Mouse (Mus musculus) testis, postnatal 10 days (tissue): ENCODE results near the gene Gpatch8.
"Not testable (repeated sequence)": the region's sequence is repeated elsewhere in the genome, so short reads cannot be mapped to it uniquely, and the experiment has no call there.

Experiments
- DNase-seq: peaks from one replicate; pipeline ENCODE4 v3.0.0; 2021; ENCODE audit warnings: low spot score

Gene Gpatch8

DNA sequence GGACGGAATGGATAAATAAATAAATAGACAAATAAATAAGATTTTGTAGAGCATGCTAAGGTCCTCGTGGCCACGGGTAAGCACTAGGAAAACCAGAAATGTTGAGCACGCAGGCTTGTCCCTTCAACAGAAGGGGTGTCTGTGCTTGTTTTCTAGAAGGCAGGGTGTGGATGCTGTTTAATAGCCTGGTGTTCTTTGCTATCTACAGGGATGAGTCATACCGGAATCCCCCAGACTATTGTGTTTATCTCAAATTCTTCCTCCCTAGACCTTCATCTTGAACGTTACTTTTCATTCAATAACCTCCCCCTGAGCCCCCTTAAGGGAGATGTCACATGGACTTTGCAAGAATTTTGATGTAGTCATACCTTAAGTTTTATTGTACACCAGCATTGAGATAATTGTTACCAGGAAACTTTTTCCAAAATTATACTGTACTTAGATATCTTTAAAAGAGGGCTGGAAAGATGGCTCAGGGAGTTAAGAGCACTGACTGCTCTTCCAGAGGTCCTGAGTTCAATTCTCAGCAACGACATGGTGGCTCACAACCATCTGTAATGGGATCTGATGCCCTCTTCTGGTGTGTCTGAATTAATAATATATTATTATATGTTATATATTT lies 12.7 kb upstream of the Gpatch8 start:
- DNase-seq: no peak

DNA sequence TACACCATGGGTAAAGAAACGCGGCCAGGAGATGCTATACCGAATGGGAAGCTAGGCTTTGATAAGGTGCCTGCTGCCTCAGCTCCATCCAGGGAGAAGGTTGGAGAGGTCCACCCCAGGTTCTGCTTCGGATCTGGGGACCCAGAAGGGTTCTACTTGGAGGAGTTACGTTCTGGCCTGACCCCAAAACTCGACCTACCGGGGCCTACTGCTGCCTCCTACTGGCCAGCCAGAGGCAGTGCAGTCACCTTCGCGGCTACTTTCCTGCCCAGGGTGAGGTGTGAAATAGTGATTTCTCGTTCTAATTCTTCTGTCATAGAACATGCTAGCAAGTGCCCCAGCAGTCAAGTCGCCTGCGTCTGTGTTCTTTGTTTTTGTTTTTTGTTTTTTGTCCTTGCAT lies 12.0 kb upstream of the Gpatch8 start:
- peak; percentile 64 for DNase-seq

DNA sequence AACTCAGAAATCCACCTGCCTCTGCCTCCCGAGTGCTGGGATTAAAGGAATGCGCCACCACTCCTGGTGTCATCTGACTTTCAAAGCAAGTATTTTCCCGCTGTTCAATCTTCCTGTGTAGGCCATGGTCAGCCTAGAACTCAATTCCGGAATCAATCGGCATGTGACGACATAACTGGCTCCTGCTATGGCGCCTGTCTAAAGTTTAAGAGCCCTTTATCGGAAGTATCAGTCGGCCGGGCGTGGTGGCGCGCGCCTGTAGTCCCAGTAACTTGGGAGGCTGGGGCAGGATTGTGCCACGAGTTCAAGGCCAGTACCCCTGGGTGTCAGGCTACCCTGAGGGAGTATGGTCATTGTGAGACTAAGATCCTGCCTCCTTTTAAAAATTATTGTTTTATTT lies 11.5 kb upstream of the Gpatch8 start:
- DNase-seq: peak; percentile 54

DNA sequence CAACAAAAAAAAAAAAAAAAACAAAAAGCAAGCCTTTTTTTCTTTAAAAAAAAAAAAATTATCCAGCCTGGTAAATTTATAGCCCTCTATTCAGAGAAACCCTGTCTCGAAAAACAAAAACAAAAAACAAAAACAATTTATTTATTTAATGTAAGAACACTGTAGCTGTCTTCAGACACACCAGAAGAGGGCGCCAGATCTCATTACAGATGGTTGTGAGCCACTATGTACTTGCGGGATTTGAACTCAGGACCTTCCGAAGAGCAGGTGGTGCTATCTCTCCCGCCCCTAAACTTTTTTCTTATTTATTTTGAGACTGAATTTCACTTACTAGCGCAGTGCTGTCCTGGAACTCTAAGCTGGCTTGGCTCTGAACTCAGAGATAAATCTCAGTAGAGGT lies 11.0 kb upstream of the Gpatch8 start:
- no peak for DNase-seq

DNA sequence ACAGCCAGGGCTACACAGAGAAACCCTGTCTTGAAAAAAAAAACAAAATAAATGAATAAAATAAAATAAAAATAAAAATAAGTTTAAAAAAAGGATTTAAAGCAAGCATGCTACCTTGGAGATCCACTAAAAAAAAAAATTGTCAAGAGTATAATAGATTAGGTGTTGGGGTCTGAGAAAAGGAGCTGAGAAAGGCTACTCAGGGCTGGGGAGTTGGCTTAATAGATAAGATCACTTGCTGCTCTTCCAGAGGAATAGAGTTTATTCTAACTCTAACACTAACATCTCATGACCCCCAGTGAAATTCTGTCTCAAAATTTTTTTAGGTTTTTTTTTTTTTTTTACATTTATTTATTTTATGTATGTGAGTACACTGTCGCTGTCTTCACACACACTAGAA lies 10.1 kb upstream of the Gpatch8 start:
- no peak for DNase-seq

DNA sequence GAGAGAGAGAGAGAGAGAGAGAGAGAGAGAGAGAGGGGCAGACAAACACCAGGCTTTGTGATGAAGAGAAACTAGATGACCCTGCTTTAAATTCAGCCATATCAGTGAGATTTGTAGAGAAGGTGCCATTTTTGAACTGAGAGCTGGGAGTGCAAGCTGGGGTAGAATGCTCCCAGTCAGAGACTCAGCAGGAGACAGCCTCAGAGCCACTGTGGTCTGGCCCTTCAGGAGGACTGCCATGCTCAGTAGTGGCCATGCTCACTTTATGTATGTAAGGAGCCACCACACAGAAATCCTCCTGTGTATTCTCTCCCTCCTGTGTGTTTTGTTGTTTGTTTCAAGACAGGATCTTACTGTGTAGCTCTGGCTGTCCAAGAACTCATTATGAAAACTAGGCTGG lies 9.5 kb upstream of the Gpatch8 start:
- DNase-seq: no peak

DNA sequence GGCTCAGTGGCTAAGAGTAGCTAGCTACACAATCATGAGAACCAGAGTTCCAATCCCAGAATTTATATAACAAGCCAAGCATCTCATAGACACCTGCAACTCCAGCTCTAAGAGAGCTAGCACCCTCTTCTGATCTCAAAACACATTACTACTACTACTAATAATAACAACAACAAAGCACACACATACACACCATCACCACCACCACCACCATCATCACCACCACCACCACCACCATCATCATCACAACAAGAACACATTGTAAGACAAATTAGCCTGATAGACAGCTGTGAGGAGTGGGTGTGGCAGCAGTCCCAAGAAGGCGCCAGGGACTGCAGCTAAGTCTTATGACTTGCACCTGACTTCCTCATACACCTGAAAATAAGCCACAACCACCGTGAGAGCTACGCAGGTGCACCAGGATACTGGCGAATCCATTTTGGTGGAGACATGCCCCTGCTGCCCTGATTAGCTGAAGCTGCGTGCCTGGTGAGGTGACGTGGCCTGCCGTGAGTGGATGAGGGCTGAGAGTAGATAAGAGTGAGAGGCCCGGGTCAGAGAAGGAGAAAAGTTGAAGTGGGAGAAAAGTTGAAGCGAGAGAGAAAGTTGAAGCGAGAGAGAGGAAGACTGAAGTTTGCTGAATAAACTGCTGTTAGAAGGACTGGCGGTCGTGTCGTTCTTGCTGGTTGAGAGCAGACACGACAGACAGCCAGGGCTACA lies 8.9 kb upstream of the Gpatch8 start:
- DNase-seq: not testable (repeated sequence)

DNA sequence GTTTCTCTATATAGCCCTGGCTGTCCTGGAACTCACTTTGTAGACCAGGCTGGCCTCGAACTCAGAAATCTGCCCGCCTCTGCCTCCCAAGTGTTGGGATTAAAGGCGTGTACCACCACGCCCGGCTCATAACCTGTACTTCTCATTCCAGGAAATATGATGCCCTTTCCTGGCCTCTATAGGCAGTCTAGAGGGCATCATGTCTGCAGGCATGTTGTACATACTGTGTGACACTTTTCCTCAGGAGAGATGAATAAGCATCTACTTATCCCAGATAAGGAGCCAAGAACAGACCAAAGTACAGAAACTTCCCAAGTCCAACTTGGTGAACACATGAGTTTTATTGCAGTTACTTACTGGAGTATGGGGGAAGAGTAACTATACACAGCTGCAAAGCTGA lies 2.5 kb upstream of the Gpatch8 start:
- DNase-seq: no peak

DNA sequence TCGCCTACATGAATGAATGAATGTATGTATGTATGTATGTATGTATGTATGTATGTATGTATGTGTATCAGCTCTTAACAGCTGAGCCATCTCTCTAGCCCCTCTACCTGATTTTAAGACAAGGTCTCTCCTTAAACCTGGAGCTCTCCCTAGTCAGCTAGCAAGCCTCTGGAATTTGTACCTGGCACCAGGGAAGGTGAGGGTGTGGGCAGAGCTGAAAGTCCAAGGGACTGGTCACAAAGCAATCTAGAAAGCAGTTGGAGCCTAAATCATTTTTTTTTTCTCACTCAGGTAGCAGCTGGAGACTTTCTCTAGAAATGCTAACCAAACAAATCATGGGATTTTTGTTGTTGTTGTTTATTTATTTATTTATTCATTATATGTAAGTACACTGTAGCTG lies 1.2 kb upstream of the Gpatch8 start:
- no peak for DNase-seq

DNA sequence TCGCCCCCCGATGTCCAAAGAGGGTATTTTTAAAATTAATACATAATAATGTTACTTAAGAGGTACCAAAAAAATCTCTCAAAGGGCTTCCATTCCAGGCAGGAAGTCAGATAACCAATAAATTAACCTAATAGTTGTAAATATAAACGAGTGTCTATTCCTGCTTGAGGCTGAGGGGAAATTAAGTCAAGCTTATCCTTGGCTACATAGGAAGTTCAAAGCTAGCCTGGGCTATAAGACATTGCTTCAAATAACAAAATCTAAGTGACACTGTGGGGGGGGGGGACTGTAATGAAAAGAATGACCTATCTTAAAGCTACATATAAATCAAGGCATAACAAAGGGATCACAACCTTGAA lies 503 bp upstream of the Gpatch8 start:
- no peak for DNase-seq

DNA sequence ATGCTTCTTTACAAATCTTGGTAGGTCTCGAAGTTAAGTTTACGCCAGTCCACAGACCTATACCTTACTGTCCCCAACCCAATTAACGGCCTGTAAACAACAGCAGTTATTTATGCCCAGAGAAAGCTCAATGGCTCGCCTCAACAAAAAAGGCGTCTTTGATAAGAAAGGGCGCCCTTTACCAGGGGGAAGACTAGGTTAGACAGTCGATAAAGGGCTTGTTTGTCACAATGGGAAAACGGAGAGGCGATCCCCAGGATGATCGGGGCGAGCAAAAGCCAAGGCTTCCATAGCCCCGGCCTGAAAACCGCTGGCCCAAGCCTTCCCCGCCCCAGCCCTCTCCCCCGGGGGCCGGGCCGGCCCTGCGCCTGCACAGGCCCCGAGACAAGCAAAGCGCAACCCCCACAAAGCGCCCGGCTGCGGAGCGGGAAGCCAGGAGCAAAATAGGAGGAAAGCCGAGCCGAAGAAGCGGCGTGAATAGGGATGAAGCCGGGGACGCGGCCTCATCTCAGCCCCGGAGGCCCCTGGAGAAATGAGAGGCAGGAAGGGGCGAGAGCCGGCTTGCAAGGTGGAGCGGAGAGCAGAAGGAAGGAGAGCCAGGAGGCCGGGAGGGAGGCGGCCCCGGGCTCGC lies 677 bp downstream of the Gpatch8 start:
- DNase-seq: no peak

DNA sequence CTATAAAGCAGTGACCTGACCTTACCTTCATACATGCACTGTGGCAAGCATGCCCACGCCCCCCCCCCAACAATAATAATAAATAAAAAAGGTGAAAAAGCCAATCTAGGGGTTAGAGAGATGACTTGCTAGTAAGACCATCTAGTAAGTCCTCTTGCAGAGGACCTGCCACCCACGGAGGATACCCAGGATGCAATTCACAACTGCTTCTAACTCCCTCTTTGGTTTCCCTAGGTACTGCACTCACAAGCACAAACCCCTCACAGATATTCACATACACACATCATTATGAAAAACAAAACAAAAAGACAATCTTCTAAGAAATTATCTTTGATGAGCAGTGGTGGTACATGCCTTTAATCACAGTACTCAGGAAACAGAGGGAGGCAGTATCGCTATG lies 4.1 kb downstream of the Gpatch8 start:
- DNase-seq: no peak

DNA sequence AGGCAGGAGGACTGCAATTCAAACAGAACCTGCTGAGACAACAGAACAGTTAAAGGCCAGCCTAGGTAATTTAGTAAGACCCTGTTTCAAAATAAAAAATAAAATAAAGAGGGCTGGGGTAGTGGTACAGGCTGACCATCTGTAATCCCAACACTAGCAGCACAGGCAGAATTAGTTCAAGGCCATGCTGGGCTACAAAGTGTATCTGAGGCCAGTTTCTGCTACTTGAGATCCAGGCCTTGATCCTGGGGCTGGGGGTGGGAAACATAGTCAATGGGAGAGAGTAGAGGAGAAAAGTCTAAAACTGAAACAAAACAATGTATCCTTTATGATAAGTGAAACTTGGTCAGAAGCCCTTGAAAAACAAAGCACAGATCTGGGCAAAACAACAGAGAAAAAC lies 5.0 kb downstream of the Gpatch8 start:
- no peak for DNase-seq

DNA sequence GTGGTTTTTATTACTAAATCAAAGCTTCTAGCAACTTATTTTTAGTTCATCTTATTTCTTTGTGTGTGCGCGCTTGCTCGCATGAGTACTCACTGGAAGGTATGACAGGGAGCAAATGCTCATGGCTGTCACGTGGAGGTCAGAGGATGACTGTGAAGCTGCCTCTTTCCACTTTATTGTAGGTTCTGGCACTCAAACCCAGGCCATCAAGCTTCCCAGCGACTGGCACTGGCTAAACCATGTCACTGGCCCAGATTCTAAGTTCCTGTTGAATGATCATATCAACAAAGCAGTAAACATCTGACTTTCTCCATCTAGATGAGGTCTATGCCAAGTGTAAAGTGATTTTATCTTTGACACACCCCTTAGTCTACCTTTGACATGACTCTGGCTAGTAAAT lies 14.7 kb downstream of the Gpatch8 start:
- DNase-seq: no peak

DNA sequence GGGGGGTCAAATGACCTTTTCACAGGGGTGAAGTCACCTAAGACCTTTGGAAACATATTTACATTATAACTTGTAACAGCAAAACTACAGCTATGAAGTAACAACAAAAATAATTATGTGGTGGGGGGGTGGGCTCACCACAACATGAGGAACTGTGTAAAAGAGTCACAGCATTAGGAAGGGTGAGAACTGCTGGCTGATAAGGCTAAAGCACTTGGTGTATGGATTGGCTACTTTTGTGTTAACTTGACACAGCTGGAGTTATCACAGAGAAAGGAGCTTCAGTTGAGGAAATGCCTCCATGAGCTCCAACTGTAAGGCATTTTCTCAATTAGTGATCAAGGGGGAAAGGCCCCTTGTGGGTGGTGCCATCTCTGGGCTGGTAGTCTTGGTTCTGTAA lies 15.9 kb downstream of the Gpatch8 start:
- DNase-seq: not testable (repeated sequence)

DNA sequence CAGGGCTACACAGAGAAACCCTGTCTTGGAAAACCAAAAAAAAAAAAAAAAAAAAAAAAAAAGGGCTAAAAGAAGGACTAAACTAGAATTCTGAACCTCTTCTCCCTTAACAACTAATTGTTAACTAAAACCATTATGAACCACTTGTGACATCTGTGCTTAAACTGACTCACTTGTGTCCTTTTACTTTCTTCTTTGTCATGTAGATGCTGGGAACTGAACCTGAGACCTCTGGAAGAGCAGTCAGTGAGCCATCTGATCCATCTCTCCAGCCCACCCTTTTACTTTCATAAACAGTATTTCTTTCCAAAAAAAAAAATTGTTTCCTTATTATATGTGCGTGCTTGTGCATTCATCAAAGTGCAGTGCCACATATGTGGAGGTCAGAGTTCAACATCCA lies 16.5 kb downstream of the Gpatch8 start:
- DNase-seq: no peak

DNA sequence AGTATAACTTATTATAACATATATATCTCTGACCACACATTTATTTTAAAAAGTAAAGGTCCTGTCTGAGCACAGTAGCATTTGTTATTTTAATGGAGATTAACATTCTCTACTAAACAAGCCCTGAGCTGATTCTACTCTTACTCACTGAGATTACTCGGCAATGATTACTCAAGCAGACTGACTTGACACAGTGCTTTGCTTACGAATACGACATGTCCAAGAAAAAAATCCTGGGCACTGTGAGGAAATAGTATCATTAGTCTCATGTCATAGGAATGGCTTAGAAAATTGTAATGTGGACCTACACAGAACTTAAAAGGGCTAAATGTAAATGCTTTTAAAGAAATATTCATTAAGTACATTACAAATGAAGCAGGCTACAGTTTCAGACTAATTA lies 20.0 kb downstream of the Gpatch8 start:
- no peak for DNase-seq

DNA sequence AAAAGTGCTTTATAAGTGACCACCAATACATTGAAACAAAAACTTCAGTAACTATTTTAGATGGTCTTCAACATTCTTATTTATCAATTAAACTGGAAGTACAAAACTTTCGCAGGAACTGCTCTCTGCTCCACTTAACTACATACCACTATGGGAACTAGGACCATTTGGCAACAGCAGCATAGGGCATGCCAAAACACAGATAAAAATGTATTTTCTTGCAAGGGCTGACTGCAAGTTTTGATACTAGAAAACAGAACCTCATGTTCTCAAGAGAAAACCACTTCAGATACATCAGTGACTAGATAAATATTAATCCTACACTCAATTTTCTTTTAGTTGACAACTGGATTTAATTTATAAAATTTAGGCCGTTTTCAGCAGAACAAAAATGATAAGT lies 22.1 kb downstream of the Gpatch8 start:
- no peak for DNase-seq

DNA sequence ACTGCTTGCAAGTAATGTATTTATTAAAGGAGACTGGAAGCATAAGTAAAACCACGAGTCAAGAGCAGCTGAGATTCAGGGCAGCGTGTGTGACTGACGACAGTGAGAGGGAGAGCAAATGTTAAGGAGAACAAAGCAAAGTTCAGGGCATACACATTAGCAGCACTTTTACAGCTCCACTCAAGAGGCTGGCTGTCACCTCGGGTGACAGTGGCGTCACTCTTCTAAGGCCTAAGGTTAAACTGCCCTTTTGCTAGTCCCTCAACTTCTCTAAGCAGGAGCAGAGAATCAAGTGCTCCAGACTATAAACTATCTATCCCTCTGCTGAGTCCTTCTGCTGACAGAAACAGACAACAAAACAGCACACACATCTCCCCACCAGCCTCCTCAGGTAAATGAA lies 24.8 kb downstream of the Gpatch8 start:
- no peak for DNase-seq

DNA sequence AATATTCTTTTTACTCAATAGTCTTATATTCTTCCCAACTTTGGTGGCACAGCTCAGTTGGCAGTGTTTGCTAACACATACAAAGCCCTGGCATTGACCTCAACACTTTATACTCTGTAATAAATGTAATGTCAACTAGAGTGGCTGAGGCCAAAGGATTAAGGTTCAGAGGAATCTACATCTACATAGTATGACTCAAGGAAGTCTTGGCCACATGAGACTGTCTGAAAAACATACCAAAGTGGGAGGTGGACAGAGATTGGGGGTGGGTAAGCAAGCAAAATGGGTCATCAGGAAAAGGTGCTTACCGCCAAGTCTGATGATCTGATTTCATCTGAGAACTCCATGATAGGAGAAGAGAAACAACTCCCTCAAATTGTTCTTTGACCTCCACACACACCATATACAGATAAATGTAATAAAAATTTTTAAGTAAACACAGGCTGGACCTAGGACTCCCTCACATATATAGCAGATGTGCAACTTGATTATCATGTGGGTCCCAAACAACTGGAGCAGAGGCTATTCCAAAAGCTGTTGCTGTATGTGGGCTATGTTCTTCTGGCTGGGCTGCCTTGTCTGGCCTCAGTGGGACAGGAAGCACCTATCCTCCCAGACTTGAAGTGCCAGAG lies 41.3 kb downstream of the Gpatch8 start:
- DNase-seq: no peak

DNA sequence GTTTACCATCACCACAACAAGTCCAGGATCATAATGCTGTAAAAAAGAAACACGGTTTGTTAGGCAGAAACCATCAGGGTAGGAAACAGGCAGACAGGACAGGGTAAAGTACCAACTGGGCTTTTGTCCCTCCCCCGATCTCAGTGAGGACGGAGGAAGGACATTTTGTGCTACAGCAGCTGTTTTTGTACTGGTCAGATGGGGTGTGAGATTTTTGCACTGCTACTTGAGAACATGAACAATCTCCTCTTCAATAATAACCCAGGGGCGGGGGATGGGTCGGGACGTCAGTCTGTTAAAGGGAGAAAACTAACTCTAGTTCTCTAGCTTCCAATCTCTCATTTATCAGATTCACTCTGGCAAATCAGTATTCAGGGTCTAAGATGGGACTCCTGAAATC lies 46.0 kb downstream of the Gpatch8 start:
- peak; percentile 52 for DNase-seq

DNA sequence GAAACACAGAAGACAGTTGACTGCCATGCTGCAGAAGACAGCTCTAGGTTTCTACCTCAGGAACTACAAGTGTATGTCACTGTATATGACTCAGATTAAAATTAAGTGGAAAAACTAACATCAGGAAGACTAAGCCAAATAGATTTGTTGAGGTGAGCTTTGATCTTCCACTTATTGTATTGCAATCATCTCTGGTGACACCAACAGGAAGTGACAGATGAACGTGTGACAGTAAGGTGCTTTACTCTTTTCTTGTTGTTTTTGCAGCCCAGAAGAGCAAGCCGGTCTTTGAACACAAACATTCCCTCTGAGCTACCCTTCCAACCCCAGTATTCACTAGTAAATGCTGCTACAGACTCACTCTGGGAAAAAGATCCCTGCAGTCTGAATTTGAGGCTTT lies 59.5 kb downstream of the Gpatch8 start:
- DNase-seq: no peak

DNA sequence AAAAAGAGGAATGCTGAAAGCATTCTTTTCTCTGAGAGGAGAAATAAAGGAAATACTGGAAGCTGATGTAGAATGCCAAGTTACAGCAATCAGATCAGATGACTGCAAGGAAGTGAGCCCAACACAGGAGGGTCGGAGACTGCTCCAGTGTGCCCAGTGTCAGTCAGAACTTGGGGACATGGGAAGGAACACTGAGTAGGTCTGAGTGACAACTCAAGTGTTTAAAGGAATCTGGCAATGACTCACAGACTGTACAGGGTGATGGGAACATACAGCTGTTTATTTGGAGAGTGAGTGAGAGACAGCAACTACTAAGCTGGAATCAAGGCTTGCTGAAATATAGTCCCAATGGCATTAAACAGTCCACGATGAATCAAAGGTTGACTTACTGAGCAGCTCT lies 60.0 kb downstream of the Gpatch8 start:
- DNase-seq: no peak
